Mouse (Mus musculus): ENCODE measurements at regions not wholly inside any gene's neighbourhood (a gene's known extent, or its start where the extent isn't known, plus 50 kb on each side); places are given as distances from the start of the nearest gene placed in this dataset.

- H3K36me3 ChIP-seq (replicated peaks): no peaks in the 10 kb centered on the region
- no peak overlapping the region for H3K9ac ChIP-seq
- H3K4me3 ChIP-seq: no peak overlapping the region
- H3K4me1 ChIP-seq: no peaks in the 10 kb centered on the region
- ATAC-seq (replicated peaks): no peak
- WGBS: 85% methylated on average over 1 of the region's 1 CpGs
- no peak overlapping the region for H3K4me2 ChIP-seq
- no peaks in the 10 kb centered on the region for H3K9me3 ChIP-seq
- no peak overlapping the region for H3K27ac ChIP-seq
- no peaks in the 10 kb centered on the region for H3K27me3 ChIP-seq (replicated peaks)
Measured at GRCm38 (mm10) chr1:121745181-121745580, 177.4 kb upstream of the Ddx18 start.

GRCm38 (mm10) chr1:121735113-121735719 is 167.4 kb upstream of the Ddx18 start:
- peak overlapping the region; percentile 75 for H3K27ac ChIP-seq
- no peaks in the 10 kb centered on the region for H3K9me3 ChIP-seq
- peaks cover 21% of the 10 kb centered on the region for H3K4me1 ChIP-seq
- no peaks in the 10 kb centered on the region for H3K27me3 ChIP-seq (replicated peaks)
- H3K4me2 ChIP-seq: peak overlapping the region; percentile 37
- no peak overlapping the region for H3K9ac ChIP-seq
- no peaks in the 10 kb centered on the region for H3K36me3 ChIP-seq (replicated peaks)
- H3K4me3 ChIP-seq: no peak overlapping the region
- 27% methylated on average over 11 of the region's 11 CpGs for WGBS
- peak; percentile 89 for ATAC-seq (replicated peaks)

GRCm38 (mm10) chr1:121734456-121735112 is 166.8 kb upstream of the Ddx18 start:
- Histone ChIP-seq H3K9me3 (no peaks in the 10 kb centered on the region), H3K27ac (peak overlapping the region; percentile 75), H3K4me3 (no peak overlapping the region), H3K36me3 (replicated peaks) (no peaks in the 10 kb centered on the region), H3K4me1 (peaks cover 21% of the 10 kb centered on the region), H3K9ac (no peak overlapping the region), H3K4me2 (peak overlapping the region; percentile 37; the same call in 1 of the 2 replicates), H3K27me3 (replicated peaks) (no peaks in the 10 kb centered on the region)
- 44% methylated on average over 3 of the region's 3 CpGs for WGBS
- ATAC-seq (replicated peaks): peak; percentile 86

GRCm38 (mm10) chr1:121709317-121709860 is 141.6 kb upstream of the Ddx18 start:
- no peak overlapping the region for H3K4me2 ChIP-seq
- no peak overlapping the region for H3K4me3 ChIP-seq
- H3K27me3 ChIP-seq (replicated peaks): no peaks in the 10 kb centered on the region
- no peaks in the 10 kb centered on the region for H3K36me3 ChIP-seq (replicated peaks)
- H3K9ac ChIP-seq: no peak overlapping the region
- H3K4me1 ChIP-seq: no peaks in the 10 kb centered on the region
- no peak overlapping the region for H3K27ac ChIP-seq
- no peaks in the 10 kb centered on the region for H3K9me3 ChIP-seq
- ATAC-seq (replicated peaks): 0 out of 2 replicates have a peak, but pooled peaks have one; percentile 27
- WGBS: 75% methylated on average over 9 of the region's 9 CpGs

- H3K4me1 ChIP-seq: no peaks in the 10 kb centered on the region
- 70% methylated on average over 10 of the region's 10 CpGs for WGBS
- no peak overlapping the region for H3K27ac ChIP-seq
- H3K9me3 ChIP-seq: no peaks in the 10 kb centered on the region
- no peaks in the 10 kb centered on the region for H3K36me3 ChIP-seq (replicated peaks)
- H3K4me2 ChIP-seq: no peak overlapping the region
- no peaks in the 10 kb centered on the region for H3K27me3 ChIP-seq (replicated peaks)
- ATAC-seq (replicated peaks): no peak
- H3K4me3 ChIP-seq: no peak overlapping the region
- no peak overlapping the region for H3K9ac ChIP-seq
Measured at GRCm38 (mm10) chr1:121708301-121708700, 140.5 kb upstream of the Ddx18 start.

GRCm38 (mm10) chr1:121701826-121702225 is 134.0 kb upstream of the Ddx18 start:
- no peaks in the 10 kb centered on the region for H3K27me3 ChIP-seq (replicated peaks)
- WGBS: 27% methylated on average over 7 of the region's 7 CpGs
- ATAC-seq (replicated peaks): peak; percentile 70
- peak overlapping the region; percentile 39 for H3K27ac ChIP-seq
- H3K4me2 ChIP-seq: no peak overlapping the region
- peaks cover 5% of the 10 kb centered on the region; the same call in 1 of the 2 replicates for H3K4me1 ChIP-seq
- no peak overlapping the region for H3K9ac ChIP-seq
- H3K36me3 ChIP-seq (replicated peaks): no peaks in the 10 kb centered on the region
- H3K4me3 ChIP-seq: no peak overlapping the region
- H3K9me3 ChIP-seq: no peaks in the 10 kb centered on the region

- no peak for ATAC-seq (replicated peaks)
- no peaks in the 10 kb centered on the region for H3K9me3 ChIP-seq
- no peak overlapping the region for H3K4me2 ChIP-seq
- WGBS: 91% methylated on average over 1 of the region's 1 CpGs
- no peak overlapping the region for H3K9ac ChIP-seq
- no peak overlapping the region for H3K4me3 ChIP-seq
- no peaks in the 10 kb centered on the region for H3K36me3 ChIP-seq (replicated peaks)
- no peaks in the 10 kb centered on the region for H3K4me1 ChIP-seq
- H3K27ac ChIP-seq: no peak overlapping the region
- H3K27me3 ChIP-seq (replicated peaks): no peaks in the 10 kb centered on the region
Measured at GRCm38 (mm10) chr1:121653901-121654300, 86.1 kb upstream of the Ddx18 start.

- H3K27ac ChIP-seq: no peak overlapping the region
- H3K27me3 ChIP-seq (replicated peaks): no peaks in the 10 kb centered on the region
- no peaks in the 10 kb centered on the region for H3K4me1 ChIP-seq
- 93% methylated on average over 3 of the region's 3 CpGs for WGBS
- no peak overlapping the region for H3K4me2 ChIP-seq
- ATAC-seq (replicated peaks): no peak
- H3K9ac ChIP-seq: no peak overlapping the region
- no peaks in the 10 kb centered on the region for H3K36me3 ChIP-seq (replicated peaks)
- no peaks in the 10 kb centered on the region for H3K9me3 ChIP-seq
- H3K4me3 ChIP-seq: no peak overlapping the region
Measured at GRCm38 (mm10) chr1:121650071-121650470, 82.3 kb upstream of the Ddx18 start.

GRCm38 (mm10) chr1:121631466-121631865 is 63.7 kb upstream of the Ddx18 start:
- Histone ChIP-seq H3K9me3 (no peaks in the 10 kb centered on the region), H3K4me2 (no peak overlapping the region), H3K27ac (no peak overlapping the region), H3K4me3 (no peak overlapping the region), H3K27me3 (replicated peaks) (no peaks in the 10 kb centered on the region), H3K9ac (no peak overlapping the region), H3K4me1 (no peaks in the 10 kb centered on the region), H3K36me3 (replicated peaks) (no peaks in the 10 kb centered on the region)
- WGBS: 87% methylated on average over 2 of the region's 2 CpGs
- no peak for ATAC-seq (replicated peaks)

GRCm38 (mm10) chr1:121620262-121620661 is 52.5 kb upstream of the Ddx18 start:
- no peak overlapping the region for H3K4me3 ChIP-seq
- WGBS: 56% methylated on average over 7 of the region's 7 CpGs
- ATAC-seq (replicated peaks): peak; percentile 78
- no peaks in the 10 kb centered on the region for H3K27me3 ChIP-seq (replicated peaks)
- H3K4me1 ChIP-seq: no peaks in the 10 kb centered on the region
- no peak overlapping the region for H3K27ac ChIP-seq
- no peaks in the 10 kb centered on the region for H3K9me3 ChIP-seq
- H3K4me2 ChIP-seq: no peak overlapping the region
- no peak overlapping the region for H3K9ac ChIP-seq
- H3K36me3 ChIP-seq (replicated peaks): no peaks in the 10 kb centered on the region

GRCm38 (mm10) chr1:121618550-121618949 is 50.8 kb upstream of the Ddx18 start:
- ATAC-seq (replicated peaks): no peak
- Histone ChIP-seq H3K27ac (no peak overlapping the region), H3K9ac (no peak overlapping the region), H3K4me1 (no peaks in the 10 kb centered on the region), H3K4me3 (no peak overlapping the region), H3K9me3 (no peaks in the 10 kb centered on the region), H3K36me3 (replicated peaks) (no peaks in the 10 kb centered on the region), H3K27me3 (replicated peaks) (no peaks in the 10 kb centered on the region), H3K4me2 (no peak overlapping the region)

Measured in midbrain, embryonic 15.5 days (tissue).